Mouse (Mus musculus) lung, postnatal 0 days (tissue): ENCODE measurements at regions not wholly inside any gene's neighbourhood (a gene's known extent, or its start where the extent isn't known, plus 50 kb on each side); places are given as distances from the start of the nearest gene placed in this dataset.

Source experiments
- ATAC-seq: fragments of 200-750 bp; cut with Nextera tagmentation; 2 replicates; pipeline ENCODE4 v1.8.0; 2017; ENCODE audit warnings: moderate library complexity
- DNase-seq: peaks from one replicate; pipeline ENCODE4 v3.0.0-alpha.2; 2016; ENCODE audit warnings: low spot score
- H3K27ac ChIP-seq: fragments of 300-500 bp; sonication (generic); 2 replicates; pipeline ENCODE4 v1.5.1; 2014; ENCODE audit warnings: antibody characterized with exemption, mild to moderate bottlenecking, low read length, mixed read lengths
- H3K27me3 ChIP-seq: fragments of 300-500 bp; sonication (generic); replicated peaks from 2 replicates; pipeline ENCODE4 v1.6.1; 2014; ENCODE audit warnings: low read length, mixed read lengths; ENCODE audit not compliant: insufficient read depth
- H3K36me3 ChIP-seq: fragments of 300-500 bp; sonication (generic); 2 replicates; pipeline ENCODE4 v1.6.1; 2014; ENCODE audit warnings: low read length, mixed read lengths; ENCODE audit not compliant: insufficient read depth
- H3K4me1 ChIP-seq: fragments of 300-500 bp; sonication (generic); 2 replicates; pipeline ENCODE4 v1.6.1; 2014; ENCODE audit warnings: antibody characterized with exemption, low read depth, low read length, mixed read lengths; ENCODE audit not compliant: insufficient read depth
- H3K4me2 ChIP-seq: fragments of 300-500 bp; sonication (generic); replicated peaks from 2 replicates; pipeline ENCODE4 v1.6.1; 2014; ENCODE audit warnings: low read depth, mild to moderate bottlenecking, low read length, moderate library complexity, mixed read lengths
- H3K4me3 ChIP-seq: fragments of 300-500 bp; sonication (generic); 2 replicates; pipeline ENCODE4 v1.5.1; 2014; ENCODE audit warnings: low read depth, low read length
- H3K9ac ChIP-seq: fragments of 300-500 bp; sonication (generic); replicated peaks from 2 replicates; pipeline ENCODE4 v1.6.1; 2014; ENCODE audit warnings: low read depth, mild to moderate bottlenecking
- H3K9me3 ChIP-seq: fragments of 300-500 bp; sonication (generic); 2 replicates; pipeline ENCODE4 v1.6.1; 2016; ENCODE audit warnings: low read length, mixed read lengths
- CTCF ChIP-seq: IDR thresholded peaks from 2 replicates; pipeline ENCODE4 v1.5.1; 2016; ENCODE audit warnings: antibody characterized with exemption, mild to moderate bottlenecking
- EP300 ChIP-seq: IDR thresholded peaks from 2 replicates; pipeline ENCODE4 v1.6.1; 2016; ENCODE audit warnings: antibody characterized with exemption, mild to moderate bottlenecking, control low read depth
- WGBS: fragments of 180-500 bp; shearing (Covaris S2); extraction: QIAGEN DNeasy Blood & Tissue Kit; methylation state at CpG from one replicate; pipeline ENCODE4 v1.1.7; 2014; 5-methylcytosine and 5-hydroxymethylcytosine counted together

- no peaks in the 10 kb centered on the region for H3K27me3 ChIP-seq
- H3K9me3 ChIP-seq: no peaks in the 10 kb centered on the region
- no peaks in the 10 kb centered on the region for H3K36me3 ChIP-seq
- no peak overlapping the region for H3K9ac ChIP-seq
- H3K4me3 ChIP-seq: no peak overlapping the region
- DNase-seq (peak; percentile 50), ATAC-seq (peak; percentile 59)
- H3K4me1 ChIP-seq: no peaks in the 10 kb centered on the region
- 51% methylated on average over 9 of the region's 9 CpGs for WGBS
- no peak overlapping the region for H3K4me2 ChIP-seq
- TF ChIP-seq EP300: no peak
- TF ChIP-seq CTCF: no peak
- H3K27ac ChIP-seq: no peak overlapping the region
These were observed 98.4 kb upstream of the Smad3 start for GRCm38 (mm10) chr9:63856065-63856736.

GRCm38 (mm10) chr9:63851809-63852208 is 94.0 kb upstream of the Smad3 start:
- no peak for TF ChIP-seq EP300
- no peak for TF ChIP-seq CTCF
- DNase-seq: peak; percentile 40
- H3K9me3 ChIP-seq: no peaks in the 10 kb centered on the region
- H3K27ac ChIP-seq: no peak overlapping the region
- no peaks in the 10 kb centered on the region for H3K36me3 ChIP-seq
- no peak overlapping the region for H3K9ac ChIP-seq
- no peaks in the 10 kb centered on the region for H3K4me1 ChIP-seq
- H3K4me3 ChIP-seq: no peak overlapping the region
- no peaks in the 10 kb centered on the region for H3K27me3 ChIP-seq
- ATAC-seq: no peak
- H3K4me2 ChIP-seq: no peak overlapping the region
- WGBS: 44% methylated on average over 11 of the region's 12 CpGs

- ATAC-seq: peak; percentile 40
- no peak overlapping the region for H3K9ac ChIP-seq
- H3K9me3 ChIP-seq: no peaks in the 10 kb centered on the region
- H3K27me3 ChIP-seq: no peaks in the 10 kb centered on the region
- TF ChIP-seq EP300 (no peak), CTCF (no peak)
- no peak overlapping the region for H3K27ac ChIP-seq
- peak; percentile 49 for DNase-seq
- no peaks in the 10 kb centered on the region for H3K4me1 ChIP-seq
- H3K36me3 ChIP-seq: no peaks in the 10 kb centered on the region
- no peak overlapping the region for H3K4me2 ChIP-seq
- H3K4me3 ChIP-seq: no peak overlapping the region
- 50% methylated on average over 2 of the region's 2 CpGs for WGBS
These were observed 92.5 kb upstream of the Smad3 start for GRCm38 (mm10) chr9:63850316-63850693.

GRCm38 (mm10) chr9:63849564-63850315 is 91.9 kb upstream of the Smad3 start:
- DNase-seq (no peak), ATAC-seq (no peak)
- no peak overlapping the region for H3K4me3 ChIP-seq
- no peaks in the 10 kb centered on the region for H3K4me1 ChIP-seq
- H3K9ac ChIP-seq: no peak overlapping the region
- WGBS: 79% methylated on average over 12 of the region's 12 CpGs
- peak; percentile 56 for TF ChIP-seq CTCF
- no peak for TF ChIP-seq EP300
- H3K27ac ChIP-seq: no peak overlapping the region
- no peaks in the 10 kb centered on the region for H3K27me3 ChIP-seq
- no peak overlapping the region for H3K4me2 ChIP-seq
- no peaks in the 10 kb centered on the region for H3K36me3 ChIP-seq
- no peaks in the 10 kb centered on the region for H3K9me3 ChIP-seq

- WGBS: 30% methylated on average over 10 of the region's 10 CpGs
- no peaks in the 10 kb centered on the region for H3K27me3 ChIP-seq
- no peak overlapping the region for H3K4me2 ChIP-seq
- H3K4me3 ChIP-seq: no peak overlapping the region
- ATAC-seq: peak; percentile 53
- DNase-seq: peak; percentile 81
- H3K36me3 ChIP-seq: no peaks in the 10 kb centered on the region
- no peaks in the 10 kb centered on the region for H3K9me3 ChIP-seq
- no peak overlapping the region for H3K9ac ChIP-seq
- H3K4me1 ChIP-seq: no peaks in the 10 kb centered on the region
- TF ChIP-seq EP300 (no peak), CTCF (peak; percentile 96)
- no peak overlapping the region for H3K27ac ChIP-seq
These were observed 86.2 kb upstream of the Smad3 start for GRCm38 (mm10) chr9:63843883-63844485.

GRCm38 (mm10) chr9:63843431-63843830 is 85.6 kb upstream of the Smad3 start:
- Histone ChIP-seq H3K9me3 (no peaks in the 10 kb centered on the region), H3K4me3 (no peak overlapping the region), H3K27ac (no peak overlapping the region), H3K4me2 (no peak overlapping the region), H3K4me1 (no peaks in the 10 kb centered on the region), H3K9ac (no peak overlapping the region), H3K36me3 (no peaks in the 10 kb centered on the region), H3K27me3 (no peaks in the 10 kb centered on the region)
- 36% methylated on average over 2 of the region's 2 CpGs for whole genome bisulfite sequencing
- DNase-seq: no peak
- no peak for ATAC-seq
- TF ChIP-seq EP300 (no peak), CTCF (no peak)
